Mouse (Mus musculus) layer of hippocampus, postnatal 25 days (tissue): ENCODE data around the gene Tmem205. TPM values are rescaled to one million over a fixed set of nuclear protein-coding genes. Genes with fewer than 3 reads are reported as not detected.

Experiments used
- DNase-seq, 2 experiments: peaks; one replicate each; pipeline ENCODE4 v3.0.0; 2022; ENCODE audit warnings: mixed read lengths in 2 of 2, low spot score in 1 of 2; ENCODE audit errors: extremely low spot score in 1 of 2
- total RNA-seq, 2 experiments: library from RNA; stranded (reverse); gene quantifications; 2 replicates each; pipeline ENCODE4 v1.2.3; 2021

Gene Tmem205
- total RNA-seq, 2 experiments from 2014 or later: 40.2 to 45.0 TPM

DNA sequence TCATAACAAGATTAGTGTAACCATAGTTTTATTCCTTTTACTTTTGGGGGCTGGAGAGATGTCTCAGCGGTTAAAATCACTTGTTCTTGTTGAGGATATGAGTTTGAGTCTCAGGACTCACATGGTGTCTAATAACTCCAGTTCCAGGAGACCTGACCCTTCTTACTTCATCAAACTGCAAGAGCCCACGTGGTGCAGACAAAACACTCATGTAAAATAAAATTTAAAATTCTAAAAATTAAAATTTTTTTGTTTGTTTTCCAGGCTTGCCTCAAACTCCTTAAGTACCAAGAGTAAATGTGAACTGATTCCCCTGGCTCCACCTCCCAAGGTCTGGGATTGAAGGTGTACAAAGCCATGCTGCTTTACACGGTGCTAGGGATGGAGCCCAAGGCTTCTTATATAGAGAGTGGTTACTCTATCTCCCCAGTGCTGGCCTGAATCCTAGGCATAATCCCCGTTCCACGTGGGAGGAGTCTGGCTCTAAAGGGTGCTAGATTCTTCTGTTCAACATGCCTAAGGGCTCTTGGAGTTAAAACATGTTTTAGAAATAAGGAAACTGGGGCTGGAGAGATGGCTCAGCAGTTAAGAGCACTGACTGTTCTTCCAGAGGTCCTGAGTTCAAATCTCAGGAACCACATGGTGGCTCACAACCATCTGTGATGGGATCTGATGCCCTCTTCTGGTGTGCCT, 8.5 kb downstream of the Tmem205 start:
- no peak for DNase-seq

DNA sequence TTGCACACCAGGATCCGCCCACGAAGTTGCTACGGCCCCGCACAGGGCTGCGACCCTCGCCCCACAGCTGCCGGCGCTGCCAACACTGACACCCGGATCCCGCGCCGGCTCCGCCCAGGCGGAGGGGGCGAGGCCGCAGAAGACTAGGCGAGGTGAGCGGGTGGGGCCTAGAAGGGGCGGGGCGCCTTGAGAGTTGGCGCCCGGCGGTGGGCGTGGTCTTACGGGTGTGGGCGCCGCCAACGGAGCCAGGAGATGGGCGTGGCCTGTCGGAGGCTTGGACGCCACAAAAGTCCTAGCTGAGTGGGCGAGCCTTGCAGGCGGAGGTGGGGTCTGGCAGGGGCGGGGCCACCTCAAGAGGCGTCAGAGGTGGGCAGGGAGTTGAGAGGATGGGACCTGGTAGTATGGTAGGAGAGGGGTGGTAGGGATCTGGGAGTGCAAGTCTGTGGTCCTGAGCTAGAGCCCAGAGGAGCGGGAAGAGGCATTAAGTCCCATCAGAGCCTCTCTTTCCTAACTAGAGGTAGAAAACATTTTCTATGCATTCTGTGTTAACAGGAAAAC, 9.2 kb downstream of the Tmem205 start, which contains the start of gene Rab3d:
Gene Rab3d (minus strand): TSS at position 158 of the 558 bp plus-strand sequence.
- peak in 1 of 2 experiments; percentile 71 for DNase-seq

DNA sequence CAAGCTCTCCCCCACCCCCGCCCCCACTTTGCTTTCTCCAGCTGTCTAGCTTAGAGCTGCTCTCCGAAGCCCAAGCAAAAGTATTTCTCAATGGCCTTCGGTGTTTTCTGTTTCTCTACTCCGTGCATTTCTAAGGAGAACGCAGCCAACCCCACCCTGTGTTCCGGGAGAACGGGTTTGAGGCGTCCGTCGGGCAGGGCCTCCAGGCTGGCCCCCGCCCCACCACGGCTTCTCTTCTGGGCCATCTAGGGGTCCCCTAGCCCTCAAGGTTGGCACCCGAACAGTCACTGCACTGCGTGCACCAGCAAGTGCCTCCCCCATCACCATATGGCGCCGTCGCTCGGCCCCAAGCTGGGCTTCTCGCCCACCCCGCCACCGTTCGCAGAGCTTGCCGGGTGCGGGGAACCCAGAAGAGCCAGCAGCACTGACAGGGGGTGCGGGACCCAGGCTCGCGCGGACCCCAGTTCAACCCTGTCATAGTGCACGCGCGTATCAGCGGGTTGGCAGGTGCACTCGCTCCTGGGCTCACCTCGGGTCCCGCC, 9.8 kb downstream of the Tmem205 start:
- peak; percentile 65 to 78 for DNase-seq

DNA sequence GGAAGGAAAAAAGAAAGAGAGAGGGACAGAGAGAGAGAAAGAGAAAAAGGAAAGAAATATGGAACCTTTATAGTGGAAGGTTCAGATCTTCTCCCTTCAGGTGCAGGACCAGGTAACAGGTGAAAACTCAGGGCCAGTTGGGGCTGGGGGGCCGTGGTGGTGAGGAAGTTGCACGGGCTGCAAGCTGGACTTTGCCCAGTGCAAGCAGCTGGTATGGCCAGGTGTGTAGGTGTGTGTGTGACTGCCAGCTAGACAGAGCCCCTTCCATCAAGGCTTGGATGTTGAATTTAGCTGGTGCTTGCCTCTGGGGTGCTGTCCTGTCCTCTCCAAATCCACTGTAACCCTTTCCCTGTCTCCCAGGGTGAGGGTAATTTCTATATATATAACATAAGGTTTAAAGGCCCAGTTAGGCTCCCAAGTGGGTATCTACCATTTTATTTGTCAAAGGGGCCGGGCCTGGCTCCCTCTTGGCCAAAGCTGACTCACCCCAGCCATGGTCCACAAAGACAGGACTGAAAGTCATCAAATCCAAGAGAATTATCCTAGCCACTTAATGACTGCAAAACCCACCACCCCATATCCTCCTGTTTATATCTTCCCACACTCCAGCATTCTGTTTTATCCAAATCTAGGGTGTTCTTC, 10.4 kb downstream of the Tmem205 start:
- DNase-seq: no peak

DNA sequence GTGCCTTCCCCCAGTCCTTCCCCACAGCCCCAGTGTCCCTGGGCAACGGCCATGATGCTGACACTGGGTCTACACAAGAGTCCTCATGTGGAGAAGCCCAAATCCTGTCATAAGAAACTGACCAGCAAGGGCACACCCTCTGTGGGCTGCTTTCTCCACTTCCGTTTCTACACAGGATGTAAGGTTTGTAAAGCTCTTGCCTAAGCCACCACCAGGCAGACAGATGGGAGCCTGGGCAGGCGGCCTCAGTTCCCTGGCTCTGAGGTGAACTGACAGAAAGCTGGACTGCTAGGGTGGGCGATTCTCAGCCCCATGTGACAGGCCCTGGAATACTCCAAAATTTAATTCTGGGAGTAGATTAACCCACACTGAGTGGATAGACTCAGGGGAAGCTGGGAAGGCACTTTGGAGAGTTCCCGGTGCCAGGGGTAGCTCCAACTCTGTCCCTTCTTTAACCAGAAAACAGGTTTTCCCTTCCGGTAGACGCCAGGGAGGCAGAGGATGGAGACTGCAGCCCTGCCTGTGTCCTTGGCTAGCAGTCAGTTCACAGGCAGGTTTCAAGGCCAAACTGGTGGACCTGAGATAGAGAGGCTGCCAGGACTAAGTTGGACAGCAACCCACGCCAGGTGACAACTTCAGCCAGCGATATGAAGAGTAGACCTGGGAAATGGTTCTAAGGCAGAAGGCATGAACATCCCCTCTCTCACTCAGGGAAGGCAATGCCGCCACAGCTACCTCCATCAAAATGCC, 17.7 kb downstream of the Tmem205 start:
- no peak for DNase-seq

DNA sequence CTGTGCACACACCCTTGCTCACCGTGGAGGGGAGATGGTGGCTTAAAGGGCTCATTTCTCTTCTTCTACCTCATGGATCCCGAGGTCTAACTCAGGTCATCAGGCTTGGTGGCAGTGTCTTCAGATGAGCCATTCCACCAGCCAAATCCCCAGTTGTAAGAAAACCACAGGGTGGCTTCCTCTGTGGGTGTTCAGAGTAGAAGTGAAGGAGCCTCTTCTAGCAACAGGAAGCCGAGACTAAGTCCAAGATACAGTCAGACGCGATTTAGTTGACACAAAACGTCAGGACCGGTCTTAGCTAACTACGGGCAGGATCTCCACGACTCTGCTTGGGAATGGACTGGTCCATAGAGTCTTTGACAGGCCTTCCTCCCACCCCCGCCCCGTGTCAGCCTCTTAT, 19.1 kb downstream of the Tmem205 start:
- DNase-seq: no peak

DNA sequence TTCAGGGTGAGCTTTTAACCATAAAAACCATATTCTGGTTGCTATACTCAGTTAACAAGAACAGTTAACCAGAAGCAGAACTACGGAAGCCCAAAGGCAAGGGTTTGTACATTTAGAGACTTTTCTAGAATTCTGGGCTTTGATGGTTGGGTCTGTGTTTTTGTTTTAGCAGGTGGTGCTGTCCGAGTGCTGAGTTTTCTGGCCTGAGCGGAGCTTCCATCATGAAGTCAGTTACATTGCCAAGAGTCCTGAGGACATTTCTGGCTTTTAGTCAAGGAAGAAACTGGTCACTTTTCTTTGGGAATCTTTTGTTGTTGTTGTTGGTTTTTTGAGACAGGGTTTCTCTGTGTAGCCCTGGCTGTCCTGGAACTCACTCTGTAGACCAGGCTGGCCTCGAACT, 23.3 kb downstream of the Tmem205 start:
- no peak for DNase-seq

DNA sequence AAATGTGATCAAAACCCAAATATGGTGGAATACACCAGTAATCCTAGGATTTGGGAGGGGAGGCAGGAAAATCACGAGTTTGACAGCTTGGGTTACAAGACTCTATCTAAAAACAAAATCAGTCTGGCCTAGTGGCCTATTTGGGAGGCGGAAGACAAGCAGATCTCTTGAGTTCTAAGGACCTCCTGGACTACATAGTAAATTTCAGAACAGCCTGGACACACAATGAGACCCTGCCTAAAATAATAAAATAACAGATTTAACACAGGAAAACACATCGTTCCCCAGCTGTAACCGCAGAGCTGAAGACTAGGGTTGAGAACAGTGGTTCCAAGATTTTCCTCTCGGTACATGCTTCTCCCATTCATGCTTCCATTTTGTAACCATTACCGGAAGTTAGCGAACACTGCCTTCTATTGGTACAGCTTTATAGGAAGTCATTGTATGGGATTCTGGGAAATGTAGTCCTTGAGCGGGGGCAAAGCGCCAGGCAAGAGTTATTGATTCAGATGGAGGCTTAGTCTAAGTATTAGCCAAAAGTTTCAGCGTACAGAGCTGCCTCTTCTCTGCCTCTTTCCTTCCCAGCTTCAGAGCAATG, 26.0 kb downstream of the Tmem205 start:
- DNase-seq: peak; percentile 43 to 67

DNA sequence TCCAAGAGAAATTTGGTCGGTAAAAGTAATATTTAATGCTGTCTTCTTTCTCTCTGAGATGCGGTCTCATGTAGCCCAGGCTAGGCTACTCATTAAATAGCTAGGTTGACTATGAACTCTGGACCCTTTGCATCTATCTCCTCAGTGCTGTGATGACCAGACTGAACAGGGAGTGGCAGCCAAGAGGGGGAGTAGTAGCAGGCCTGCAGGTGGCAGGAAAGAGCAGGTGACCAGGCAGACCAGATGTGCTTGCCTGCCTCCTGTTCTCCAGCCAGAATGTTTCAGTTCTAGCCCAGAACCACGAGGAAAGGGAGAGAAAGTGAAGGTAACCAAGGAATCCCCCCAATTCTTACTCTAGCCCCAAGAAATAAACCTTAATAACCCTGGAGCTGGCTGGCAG, 38.1 kb downstream of the Tmem205 start:
- DNase-seq: no peak

DNA sequence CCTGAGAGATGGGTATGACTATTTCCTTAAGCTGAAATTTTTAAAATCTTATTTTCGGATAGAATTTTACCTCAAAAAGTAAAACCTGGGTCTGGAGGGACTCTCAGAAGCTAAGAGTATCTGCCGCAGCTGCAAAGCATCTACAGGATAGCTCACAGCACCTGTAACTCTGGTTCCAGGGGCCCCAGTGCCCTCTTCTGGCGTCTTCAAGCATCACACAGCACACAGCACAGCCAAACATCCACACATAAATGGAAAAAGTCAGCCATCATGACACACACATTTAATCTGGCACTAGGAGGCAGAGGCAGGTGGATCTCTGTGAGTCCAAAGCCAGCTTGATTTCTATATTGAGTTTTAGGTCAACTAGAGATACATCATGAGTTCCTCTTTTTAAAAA, 50.8 kb downstream of the Tmem205 start:
- DNase-seq: no peak

DNA sequence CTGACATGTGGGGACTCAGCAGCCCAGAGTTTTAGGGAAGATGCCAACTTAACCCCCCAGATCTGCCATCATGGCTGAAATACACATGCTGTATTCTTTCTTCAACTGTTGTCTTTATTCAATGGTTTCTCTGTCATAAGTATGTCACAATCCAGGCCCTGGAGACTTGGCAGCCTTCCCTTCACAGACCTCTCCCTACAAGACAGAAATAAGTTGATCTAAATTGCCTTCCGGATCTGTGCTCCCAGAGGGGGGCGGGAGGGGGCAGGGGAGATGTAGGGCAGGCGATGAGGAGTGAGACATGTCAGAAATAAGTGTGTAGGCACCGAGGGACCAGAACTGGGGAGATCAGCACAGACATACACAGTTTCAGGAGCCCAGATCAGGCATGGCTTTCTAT, 55.2 kb downstream of the Tmem205 start:
- DNase-seq: no peak

Other genes with a start within 250 kb of the Tmem205 start
- 10 to 100 TPM; 20.5 to 20.7 TPM for gene Ldlr, start 204.1 kb downstream of the Tmem205 start, total RNA-seq
- gene Spc24, start 167.3 kb downstream of the Tmem205 start, total RNA-seq: 1 to 10 TPM; 1.1 to 2.5 TPM
- 1 to 10 TPM; 6.3 to 7.4 TPM for gene Kank2, start 128.8 kb downstream of the Tmem205 start, total RNA-seq
- not detected for gene Angptl8, start 92.0 kb downstream of the Tmem205 start, total RNA-seq
- gene Dock6, start 74.9 kb downstream of the Tmem205 start, total RNA-seq: 10 to 100 TPM; 13.1 to 18.4 TPM
- gene Rab3d, start 9.4 kb downstream of the Tmem205 start, total RNA-seq: 10 to 100 TPM; 19.5 to 24.0 TPM
- 10 to 100 TPM; 13.2 to 18.5 TPM for gene Ccdc159, start 85 bp downstream of the Tmem205 start, total RNA-seq
- gene Plppr2, start 9.5 kb upstream of the Tmem205 start, total RNA-seq: 100 to 1,000 TPM; 334 to 345 TPM
- 10 to 100 TPM; 14.7 to 16.0 TPM for gene Swsap1, start 28.2 kb upstream of the Tmem205 start, total RNA-seq
- 1 to 10 TPM; 7.3 to 9.5 TPM for gene Epor, start 36.0 kb upstream of the Tmem205 start, total RNA-seq
- gene Rgl3, start 61.9 kb upstream of the Tmem205 start, total RNA-seq: 1 to 10 TPM; 1.5 to 1.9 TPM
- 1 to 10 TPM; 7.0 to 7.6 TPM for gene Ccdc151, start 75.1 kb upstream of the Tmem205 start, total RNA-seq
- gene Prkcsh, start 75.2 kb upstream of the Tmem205 start, total RNA-seq: 100 to 1,000 TPM; 107 to 108 TPM
- 100 to 1,000 TPM; 155 to 158 TPM for gene Elavl3, start 124.5 kb upstream of the Tmem205 start, total RNA-seq
- 1 to 10 TPM; 1.2 to 3.9 TPM for gene Gm49318, start 143.7 kb upstream of the Tmem205 start, total RNA-seq
- gene Zfp653, start 143.8 kb upstream of the Tmem205 start, total RNA-seq: 10 to 100 TPM; 17.9 to 22.1 TPM
- gene Ecsit, start 157.9 kb upstream of the Tmem205 start, total RNA-seq: 10 to 100 TPM; 45.6 to 45.8 TPM
- 1 to 10 TPM in 1 of 2 experiments, under 1 TPM in 1; 0.32 to 1.2 TPM for gene Cnn1, start 171.7 kb upstream of the Tmem205 start, total RNA-seq
- 10 to 100 TPM; 53.1 to 57.9 TPM for gene Elof1, start 189.6 kb upstream of the Tmem205 start, total RNA-seq
- under 1 TPM; 0.54 to 0.91 TPM for gene Acp5, start 208.2 kb upstream of the Tmem205 start, total RNA-seq
- gene Pigyl, start 229.3 kb upstream of the Tmem205 start, total RNA-seq: 10 to 100 TPM; 48.2 to 54.3 TPM